Mouse (Mus musculus): ENCODE results near the gene D430041D05Rik. TPM values are rescaled to one million over a fixed set of nuclear protein-coding genes. Genes with fewer than 3 reads are reported as not detected.

The D430041D05Rik gene
- polyA plus RNA-seq, 1 experiment, result 46.7 TPM

- Histone ChIP-seq H3K4me1 (ENCODE audit: control insufficient read depth, insufficient read depth, low read length) (peaks cover 11% of the 10 kb centered on the region), H3K4me3 (ENCODE audit: insufficient read depth, low read length) (no peak overlapping the region), H3K27ac (ENCODE audit: insufficient read depth, low read length) (0 out of 2 replicates have a peak overlapping the region, but pooled peaks have one; percentile 2)
- TF ChIP-seq CTCF (IDR thresholded peaks at IDR 0.05; ENCODE audit: extremely low read depth, insufficient read depth, low read length) (no peak), POLR2A (IDR thresholded peaks at IDR 0.05; ENCODE audit: extremely low read depth, insufficient read depth, low read length) (no peak)
These were observed 232.6 kb downstream of the D430041D05Rik start for GRCm38 (mm10) chr2:104178251-104178650.

- H3K27ac ChIP-seq (ENCODE audit: insufficient read depth, low read length), result peak overlapping the region; percentile 9
- no peak for TF ChIP-seq CTCF (IDR thresholded peaks at IDR 0.05; ENCODE audit: extremely low read depth, insufficient read depth, low read length)
- peaks cover 13% of the 10 kb centered on the region for H3K4me1 ChIP-seq (ENCODE audit: control insufficient read depth, insufficient read depth, low read length)
- H3K4me3 ChIP-seq (ENCODE audit: insufficient read depth, low read length), result no peak overlapping the region
These were observed 233.7 kb downstream of the D430041D05Rik start for GRCm38 (mm10) chr2:104176979-104177704.

- H3K27ac ChIP-seq (ENCODE audit: insufficient read depth, low read length), result peak overlapping the region; percentile 9
- TF ChIP-seq CTCF (IDR thresholded peaks at IDR 0.05; ENCODE audit: extremely low read depth, insufficient read depth, low read length), result no peak
- no peak for TF ChIP-seq POLR2A (IDR thresholded peaks at IDR 0.05; ENCODE audit: extremely low read depth, insufficient read depth, low read length)
- no peak overlapping the region for H3K4me3 ChIP-seq (ENCODE audit: insufficient read depth, low read length)
- peaks cover 13% of the 10 kb centered on the region for H3K4me1 ChIP-seq (ENCODE audit: control insufficient read depth, insufficient read depth, low read length)
These were observed 234.4 kb downstream of the D430041D05Rik start for GRCm38 (mm10) chr2:104176166-104176978.

GRCm38 (mm10) chr2:104175476-104176165 lies 235.2 kb downstream of the D430041D05Rik start:
- H3K4me3 ChIP-seq (ENCODE audit: insufficient read depth, low read length), result no peak overlapping the region
- no peak overlapping the region for H3K27ac ChIP-seq (ENCODE audit: insufficient read depth, low read length)
- H3K4me1 ChIP-seq (ENCODE audit: control insufficient read depth, insufficient read depth, low read length), result peaks cover 13% of the 10 kb centered on the region
- TF ChIP-seq CTCF (IDR thresholded peaks at IDR 0.05; ENCODE audit: extremely low read depth, insufficient read depth, low read length) (no peak), POLR2A (IDR thresholded peaks at IDR 0.05; ENCODE audit: extremely low read depth, insufficient read depth, low read length) (no peak)

GRCm38 (mm10) chr2:104173431-104173830 lies 237.4 kb downstream of the D430041D05Rik start:
- no peak overlapping the region for H3K4me3 ChIP-seq (ENCODE audit: insufficient read depth, low read length)
- peaks cover 15% of the 10 kb centered on the region for H3K4me1 ChIP-seq (ENCODE audit: control insufficient read depth, insufficient read depth, low read length)
- no peak overlapping the region for H3K27ac ChIP-seq (ENCODE audit: insufficient read depth, low read length)
- TF ChIP-seq CTCF (IDR thresholded peaks at IDR 0.05; ENCODE audit: extremely low read depth, insufficient read depth, low read length) (no peak), POLR2A (IDR thresholded peaks at IDR 0.05; ENCODE audit: extremely low read depth, insufficient read depth, low read length) (no peak)

- peaks cover 13% of the 10 kb centered on the region for H3K4me1 ChIP-seq (ENCODE audit: control insufficient read depth, insufficient read depth, low read length)
- H3K27ac ChIP-seq (ENCODE audit: insufficient read depth, low read length), result no peak overlapping the region
- no peak for TF ChIP-seq CTCF (IDR thresholded peaks at IDR 0.05; ENCODE audit: extremely low read depth, insufficient read depth, low read length)
- no peak for TF ChIP-seq POLR2A (IDR thresholded peaks at IDR 0.05; ENCODE audit: extremely low read depth, insufficient read depth, low read length)
- no peak overlapping the region for H3K4me3 ChIP-seq (ENCODE audit: insufficient read depth, low read length)
These were observed 238.0 kb downstream of the D430041D05Rik start for GRCm38 (mm10) chr2:104172695-104173348.

- H3K4me1 ChIP-seq (ENCODE audit: control insufficient read depth, insufficient read depth, low read length), result 0 out of 2 replicates have a peak, but pooled peaks cover 3% of the 10 kb centered on the region
- no peak overlapping the region for H3K27ac ChIP-seq (ENCODE audit: insufficient read depth, low read length)
- no peak overlapping the region for H3K4me3 ChIP-seq (ENCODE audit: insufficient read depth, low read length)
- TF ChIP-seq POLR2A (IDR thresholded peaks at IDR 0.05; ENCODE audit: extremely low read depth, insufficient read depth, low read length) (no peak), CTCF (IDR thresholded peaks at IDR 0.05; ENCODE audit: extremely low read depth, insufficient read depth, low read length) (no peak)
These were observed 242.5 kb downstream of the D430041D05Rik start for GRCm38 (mm10) chr2:104168186-104168896.

GRCm38 (mm10) chr2:104167765-104168164 lies 243.0 kb downstream of the D430041D05Rik start:
- TF ChIP-seq CTCF (IDR thresholded peaks at IDR 0.05; ENCODE audit: extremely low read depth, insufficient read depth, low read length) (no peak), POLR2A (IDR thresholded peaks at IDR 0.05; ENCODE audit: extremely low read depth, insufficient read depth, low read length) (no peak)
- H3K27ac ChIP-seq (ENCODE audit: insufficient read depth, low read length), result no peak overlapping the region
- 0 out of 2 replicates have a peak, but pooled peaks cover 2% of the 10 kb centered on the region for H3K4me1 ChIP-seq (ENCODE audit: control insufficient read depth, insufficient read depth, low read length)
- H3K4me3 ChIP-seq (ENCODE audit: insufficient read depth, low read length), result no peak overlapping the region
